Mouse (Mus musculus) thymus, postnatal 14 days (tissue): ENCODE measurements around the gene Chst15.
A peak's percentile ranks its signal among the peaks of the same experiment; 100 is the strongest.

Experiments used
- DNase-seq: peaks from one replicate; pipeline ENCODE4 v3.0.0; 2021

Chst15 gene

DNA sequence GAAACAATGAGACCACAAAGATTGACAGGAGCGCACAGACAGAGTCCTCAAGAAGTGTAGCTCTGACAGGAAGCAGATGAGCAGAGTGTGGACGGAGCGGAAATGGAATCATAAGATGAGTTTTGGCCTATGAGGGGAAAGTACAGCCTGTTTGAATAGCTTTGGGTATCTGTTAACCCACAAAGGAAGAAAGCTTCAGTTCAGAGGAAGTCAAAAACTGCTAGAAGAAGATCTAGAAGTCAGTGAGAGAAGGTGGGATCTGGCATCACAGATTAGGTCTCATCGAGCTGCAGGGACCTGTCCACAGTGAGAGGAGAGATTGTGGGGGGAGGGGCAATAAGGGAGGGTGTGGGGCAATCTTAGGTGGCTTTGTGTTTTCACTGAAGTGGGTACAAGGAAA, 18.3 kb upstream of the Chst15 start:
- peak; percentile 59 for DNase-seq

DNA sequence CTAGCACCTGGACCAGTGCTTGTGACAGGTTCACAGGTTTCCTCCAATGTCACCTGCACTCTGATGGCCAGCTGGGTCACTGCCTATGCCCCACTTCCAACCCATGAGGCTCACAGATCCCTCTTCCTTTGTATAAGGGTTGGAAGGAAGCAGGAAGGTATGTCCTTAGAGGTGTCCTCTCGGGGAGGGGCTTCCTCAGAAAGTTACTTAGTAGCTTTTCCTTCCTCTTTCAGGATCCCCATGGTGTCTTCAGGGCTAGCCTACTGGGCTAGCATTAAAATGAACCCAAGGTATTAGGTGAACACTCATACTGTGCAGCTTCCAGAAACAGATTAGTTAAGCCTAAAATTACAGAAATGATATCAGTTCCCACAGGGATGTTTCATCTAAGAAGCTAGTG, 16.1 kb upstream of the Chst15 start:
- no peak for DNase-seq

DNA sequence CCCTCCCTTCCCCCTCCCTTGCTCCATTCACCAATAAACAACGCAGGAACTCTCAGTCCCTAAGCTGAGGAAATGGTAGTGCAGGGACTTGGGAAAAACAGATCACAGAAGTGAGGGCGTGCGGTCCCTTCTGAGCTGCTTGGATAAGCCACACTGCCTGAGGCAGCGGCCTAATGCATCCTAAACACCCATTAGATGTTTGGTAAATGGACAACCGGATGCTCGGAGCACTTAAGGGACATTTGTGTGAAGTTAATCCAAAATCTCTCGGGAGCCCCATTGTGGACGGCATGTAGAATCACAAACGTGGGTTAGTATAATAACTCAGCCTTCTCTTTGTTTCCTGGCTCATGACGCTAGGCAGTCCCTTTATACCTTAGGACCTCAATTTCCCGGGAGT, 15.1 kb upstream of the Chst15 start:
- no peak for DNase-seq

DNA sequence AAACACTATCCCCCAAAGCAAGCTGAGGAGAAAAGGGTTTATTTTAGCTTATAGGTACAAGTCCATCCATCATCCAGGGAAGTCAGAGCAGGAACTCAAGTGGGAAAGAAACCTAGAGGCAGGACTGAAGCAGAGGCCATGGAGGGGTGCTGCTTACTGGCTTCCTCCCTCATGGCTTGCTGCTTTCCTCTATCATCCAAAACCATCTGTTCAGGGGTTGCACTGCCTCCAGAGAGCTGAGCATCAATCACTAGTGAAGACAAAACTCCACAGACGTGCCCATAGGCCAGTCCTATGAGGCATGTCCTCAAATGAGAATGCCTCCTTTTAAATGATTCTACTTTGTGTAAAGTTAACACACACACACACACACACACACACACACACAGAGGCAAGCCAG, 13.2 kb upstream of the Chst15 start:
- DNase-seq = no peak

DNA sequence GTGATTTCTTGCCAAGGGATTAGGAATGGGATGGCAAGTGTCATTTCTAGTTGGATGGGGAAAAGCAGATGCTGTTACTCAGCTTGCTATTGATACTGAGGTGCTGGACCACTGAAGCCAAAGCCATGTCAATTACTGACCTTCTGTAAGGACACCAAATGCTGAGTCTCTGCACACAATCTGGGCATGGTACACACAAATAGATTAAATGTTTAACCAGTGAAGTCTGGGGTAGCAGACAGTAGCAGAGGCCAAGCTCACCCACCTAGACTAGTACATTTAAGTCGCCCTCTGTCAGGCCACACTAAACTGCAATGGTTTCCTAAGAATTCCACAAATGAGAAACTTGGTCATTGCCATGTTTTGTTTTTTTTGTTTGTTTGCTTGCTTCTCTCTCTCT, 11.6 kb upstream of the Chst15 start:
- no peak for DNase-seq

DNA sequence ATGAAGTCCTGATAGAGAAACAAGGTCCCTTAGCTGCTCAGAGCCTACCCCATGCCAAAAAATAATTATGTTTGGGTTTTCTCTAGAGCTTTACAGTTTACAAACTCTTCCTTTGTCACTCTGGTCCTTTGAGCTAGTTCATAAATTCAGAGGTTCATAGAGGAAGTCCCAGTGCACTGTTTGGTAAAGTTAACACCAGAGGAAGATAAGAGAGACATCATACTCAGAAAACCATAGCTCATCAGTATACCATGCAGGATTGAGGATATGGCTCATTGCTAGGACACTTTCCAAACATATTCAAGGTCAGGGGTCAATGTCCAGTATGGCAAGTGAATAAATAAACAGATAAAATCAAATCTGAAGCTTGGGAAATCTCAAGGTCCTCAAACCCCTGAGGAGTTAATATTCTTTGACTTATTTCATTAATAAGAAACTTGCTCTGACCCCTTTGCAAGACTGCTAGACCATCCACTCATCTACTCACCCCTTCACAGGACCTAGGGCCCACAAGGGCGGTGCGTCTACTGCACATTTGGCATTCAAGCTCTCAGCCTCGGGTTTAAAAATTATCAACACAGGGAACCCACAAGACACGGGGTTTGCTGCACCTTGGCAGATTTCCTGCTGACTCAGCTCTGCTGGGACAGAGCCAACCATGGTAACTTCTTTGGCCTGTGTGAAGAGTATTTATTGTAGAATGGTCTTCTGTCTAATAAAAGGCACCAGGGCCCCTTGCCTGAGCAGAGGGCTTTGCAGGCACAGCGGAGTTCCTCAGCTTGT, 8.7 kb upstream of the Chst15 start:
- peak; percentile 21 for DNase-seq

DNA sequence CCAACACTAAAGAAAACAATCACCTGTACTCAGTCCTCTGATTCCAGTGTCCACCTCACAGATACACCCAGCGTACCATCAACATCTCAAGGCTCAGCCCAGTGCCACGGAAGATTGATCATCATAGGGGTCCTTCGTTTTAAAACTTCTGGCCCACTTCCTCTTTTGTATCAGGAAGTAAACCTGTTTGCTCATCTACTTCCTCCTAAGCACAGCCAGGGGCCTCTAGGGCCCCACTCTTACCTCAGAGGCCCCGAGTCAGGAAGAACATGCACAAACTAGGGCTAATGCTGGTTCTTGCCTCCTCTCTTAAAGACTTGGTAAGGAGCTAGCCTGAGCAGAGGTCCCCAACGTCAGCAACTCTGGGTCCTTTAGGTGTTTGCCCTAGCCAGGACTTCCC, 6.4 kb upstream of the Chst15 start:
- peak; percentile 38 for DNase-seq

DNA sequence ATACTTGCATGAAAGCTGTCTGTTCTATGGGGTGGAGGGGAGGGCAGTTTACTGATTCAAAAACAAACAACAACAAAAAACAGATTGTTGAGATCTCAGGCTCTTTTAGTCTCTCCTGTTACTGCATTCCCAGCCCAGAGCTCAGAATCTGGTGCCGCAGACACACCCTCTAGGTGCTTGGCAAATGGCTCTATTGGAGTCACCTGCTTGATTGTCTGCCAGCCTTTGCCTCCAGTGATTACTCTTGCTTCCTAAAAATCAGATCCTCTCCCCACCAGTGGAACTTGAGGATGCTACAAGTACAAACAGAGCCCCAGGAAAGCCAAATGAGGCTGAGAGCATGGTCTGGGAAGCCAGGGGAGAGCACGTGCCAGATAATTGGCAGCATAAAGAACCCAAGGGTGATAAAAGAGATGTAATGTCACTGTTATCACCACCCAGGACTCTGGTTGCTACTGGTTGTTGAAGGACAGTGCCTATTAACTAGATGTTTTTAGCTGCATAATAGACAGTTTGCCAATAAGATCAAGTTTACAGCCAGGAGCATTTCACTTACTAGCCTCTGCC, 4.4 kb upstream of the Chst15 start:
- no peak for DNase-seq

DNA sequence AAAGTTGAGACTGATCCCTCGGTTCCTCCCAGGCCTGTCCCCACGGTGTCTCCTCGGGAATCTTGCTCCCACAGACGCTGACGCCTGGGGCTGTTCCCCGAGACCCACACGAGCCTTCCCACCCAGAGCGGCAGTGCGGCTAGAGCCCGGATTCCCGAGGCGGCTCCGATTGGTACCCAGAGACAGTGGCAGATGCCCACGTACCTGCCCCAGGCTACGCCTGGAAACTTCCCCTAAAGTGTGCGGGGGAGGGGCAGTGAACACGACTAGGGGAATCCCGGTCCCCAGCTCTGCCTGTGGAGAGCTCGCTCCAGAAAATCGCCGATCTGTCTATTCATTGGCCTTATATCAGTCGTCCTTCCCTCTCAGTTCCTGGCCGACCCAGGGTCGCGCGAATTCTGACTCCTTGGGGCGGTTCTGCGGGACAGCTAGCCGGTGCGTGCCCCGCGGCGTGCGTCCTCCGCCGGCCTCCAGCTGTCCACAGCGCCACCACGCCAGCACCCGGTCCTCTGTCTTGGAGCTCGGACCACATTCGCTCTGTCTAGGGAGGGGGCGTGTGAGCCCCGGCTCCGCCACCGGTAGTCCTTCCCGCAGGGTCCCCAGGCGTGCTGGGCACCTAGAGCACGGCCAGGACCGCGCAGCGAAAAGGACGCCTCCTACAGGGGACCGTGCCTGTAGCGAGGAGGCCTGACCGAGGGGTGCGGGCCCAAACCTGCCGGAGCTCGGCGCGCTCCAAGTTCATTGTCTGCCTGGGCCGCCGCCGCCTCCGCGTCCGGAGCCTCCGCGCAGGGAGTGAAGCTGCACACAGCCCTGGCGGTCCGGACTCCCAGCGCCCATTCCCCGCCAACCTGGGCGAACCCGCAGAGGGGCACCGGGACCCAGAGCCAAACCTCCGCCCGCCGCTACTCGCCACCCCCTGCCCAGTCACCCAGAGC, 660 bp downstream of the Chst15 start:
- peak; percentile 79 for DNase-seq

DNA sequence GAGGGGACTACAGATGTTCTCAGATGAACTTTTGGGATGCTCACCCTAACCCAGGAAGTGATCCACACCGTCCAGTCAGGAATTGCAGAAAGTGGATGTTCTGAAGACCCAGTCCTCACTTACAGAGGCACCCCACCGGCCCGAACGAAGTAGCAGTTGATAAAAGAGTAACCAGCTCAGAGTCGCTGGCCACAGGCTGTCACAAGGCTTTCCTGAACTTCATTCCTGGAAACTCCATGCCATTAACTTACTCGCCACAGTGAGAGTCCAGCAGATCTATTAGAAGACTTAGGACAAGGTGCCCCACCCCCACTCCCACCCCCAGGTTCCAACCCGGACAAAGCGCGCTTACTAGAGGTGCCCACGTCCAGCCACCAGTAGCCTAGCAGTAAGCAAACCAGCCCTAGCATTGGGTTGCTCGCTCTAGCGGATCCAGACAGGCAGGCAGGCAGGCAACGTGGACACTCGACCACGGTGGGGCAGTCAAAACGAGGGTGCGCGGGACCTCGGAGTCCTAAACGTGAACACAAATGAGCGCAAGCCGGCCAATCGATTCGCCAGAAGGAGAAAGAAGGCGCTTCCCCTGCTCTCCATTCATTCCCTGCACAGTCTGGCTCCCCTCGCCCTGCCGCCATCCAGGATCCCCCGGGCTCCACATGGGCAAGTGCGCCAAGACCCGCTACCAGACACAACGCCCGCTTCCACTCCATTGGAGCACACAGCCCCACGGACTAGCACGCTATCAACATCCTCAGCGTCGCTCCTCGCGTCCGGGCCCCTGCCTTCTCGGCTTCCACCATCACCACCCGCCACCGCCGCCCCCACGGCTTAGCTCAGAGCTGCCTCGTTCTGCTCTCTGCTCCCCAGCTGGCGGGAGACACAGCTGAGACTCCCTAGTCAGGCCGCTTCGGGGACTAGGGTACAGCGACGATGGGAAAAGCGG, 1.6 kb downstream of the Chst15 start:
- peak; percentile 85 for DNase-seq

DNA sequence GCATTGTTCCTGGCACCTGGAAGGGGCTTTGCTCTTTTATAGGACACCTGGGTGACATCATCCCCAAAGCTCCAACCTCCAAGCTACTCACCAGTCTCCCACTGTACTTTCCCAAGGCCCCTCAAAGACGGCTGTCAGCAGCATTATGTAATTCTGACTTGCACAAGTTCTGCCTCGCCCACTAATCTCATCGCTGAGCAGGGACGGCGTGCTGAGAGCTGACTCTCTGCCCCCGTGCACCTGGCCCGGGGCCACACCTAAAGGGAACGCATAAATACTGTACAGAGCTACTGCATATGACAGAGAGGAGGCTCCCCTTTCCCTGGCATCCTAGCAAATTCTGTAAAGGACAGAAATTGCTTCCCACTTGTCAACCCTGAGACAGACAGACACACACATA, 4.6 kb downstream of the Chst15 start:
- no peak for DNase-seq

DNA sequence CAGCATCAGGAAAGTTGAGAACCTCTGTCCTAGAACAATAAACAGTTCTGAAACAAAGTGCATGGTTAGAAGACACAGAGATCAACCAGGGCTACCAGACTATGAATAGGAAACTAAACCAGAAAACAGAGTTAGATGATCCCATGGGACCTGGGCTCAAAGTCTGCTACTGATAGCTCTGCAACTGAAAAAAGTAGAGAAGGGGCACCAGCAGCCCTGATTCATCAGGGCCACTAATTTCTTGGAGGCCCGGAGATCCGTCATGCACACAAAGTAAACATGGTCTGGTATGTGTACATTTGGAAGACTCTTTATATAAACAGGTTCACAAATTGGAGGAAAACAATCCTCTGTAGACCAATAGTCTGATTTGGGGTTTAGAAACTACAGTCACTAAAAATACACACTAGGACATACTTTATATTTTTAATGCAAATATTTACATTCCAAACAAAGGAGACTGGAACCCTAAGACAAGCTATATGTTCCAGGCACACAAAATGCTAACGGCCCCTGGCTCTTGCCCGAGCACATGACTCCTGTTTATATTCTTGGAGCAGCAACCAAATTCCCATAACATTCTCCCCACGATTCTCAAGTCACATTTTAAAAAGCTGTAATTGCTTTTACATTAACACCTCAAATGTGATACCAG, 8.4 kb downstream of the Chst15 start:
- DNase-seq = no peak

DNA sequence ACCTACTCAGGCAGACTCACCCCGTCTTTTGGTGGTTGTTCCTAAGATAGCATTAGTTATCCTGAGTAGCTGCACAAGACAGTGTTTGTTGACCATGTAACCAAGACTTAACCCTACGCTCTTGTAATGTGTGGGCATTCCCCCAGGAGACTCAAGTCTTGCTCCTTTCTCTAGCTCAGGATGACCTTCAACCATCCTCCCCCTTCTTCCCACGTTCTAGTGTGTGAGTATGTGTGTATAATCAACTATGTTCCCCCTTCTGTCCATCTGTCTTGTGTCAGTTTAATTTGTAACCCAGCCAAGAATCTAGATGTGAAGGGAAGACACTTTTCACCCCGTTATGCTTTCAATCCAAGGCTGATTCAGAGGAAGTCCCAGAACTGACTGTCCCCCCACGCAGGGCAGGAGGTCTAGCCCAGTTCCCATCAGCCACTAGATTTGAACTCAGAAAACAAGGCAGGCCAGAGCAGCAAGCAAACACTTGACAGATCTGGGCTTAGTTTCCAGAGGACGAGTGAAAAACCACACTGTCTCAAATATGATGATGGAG, 9.2 kb downstream of the Chst15 start:
- DNase-seq = no peak

DNA sequence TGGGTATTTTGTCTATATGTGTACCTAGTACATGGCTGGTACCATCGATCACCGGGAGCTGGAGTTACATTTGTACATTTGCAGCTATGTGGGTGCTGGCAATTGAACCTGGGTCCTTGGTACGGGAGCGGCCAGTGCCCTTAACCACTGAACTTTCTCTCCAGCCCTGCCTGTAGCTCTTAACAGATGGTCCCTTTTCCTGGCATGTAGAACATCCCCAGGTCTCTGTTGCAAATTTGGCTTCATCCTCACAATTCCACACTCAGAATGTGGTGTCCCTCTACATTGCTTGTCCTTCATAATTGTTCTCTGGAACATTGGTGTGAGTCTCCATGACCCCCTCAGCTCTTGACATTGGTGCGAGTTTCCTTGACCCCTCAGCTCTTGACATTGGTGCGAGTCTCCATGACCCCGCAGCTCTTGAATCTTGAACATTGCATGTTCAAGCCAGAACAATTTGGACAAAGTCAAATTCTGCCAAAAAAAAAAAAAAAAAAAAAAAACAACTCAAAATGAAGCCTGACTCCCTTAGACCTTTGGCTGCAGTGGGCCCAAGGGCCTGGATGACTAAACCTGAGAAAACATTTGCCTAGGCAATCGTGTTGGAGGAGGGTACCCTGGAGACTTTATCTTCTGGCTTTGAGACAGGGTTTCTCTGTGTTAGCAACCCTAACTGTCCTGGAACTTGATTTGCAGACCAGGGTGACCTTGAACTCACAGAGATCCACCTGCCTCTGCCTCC, 10.2 kb downstream of the Chst15 start:
- DNase-seq = no peak

DNA sequence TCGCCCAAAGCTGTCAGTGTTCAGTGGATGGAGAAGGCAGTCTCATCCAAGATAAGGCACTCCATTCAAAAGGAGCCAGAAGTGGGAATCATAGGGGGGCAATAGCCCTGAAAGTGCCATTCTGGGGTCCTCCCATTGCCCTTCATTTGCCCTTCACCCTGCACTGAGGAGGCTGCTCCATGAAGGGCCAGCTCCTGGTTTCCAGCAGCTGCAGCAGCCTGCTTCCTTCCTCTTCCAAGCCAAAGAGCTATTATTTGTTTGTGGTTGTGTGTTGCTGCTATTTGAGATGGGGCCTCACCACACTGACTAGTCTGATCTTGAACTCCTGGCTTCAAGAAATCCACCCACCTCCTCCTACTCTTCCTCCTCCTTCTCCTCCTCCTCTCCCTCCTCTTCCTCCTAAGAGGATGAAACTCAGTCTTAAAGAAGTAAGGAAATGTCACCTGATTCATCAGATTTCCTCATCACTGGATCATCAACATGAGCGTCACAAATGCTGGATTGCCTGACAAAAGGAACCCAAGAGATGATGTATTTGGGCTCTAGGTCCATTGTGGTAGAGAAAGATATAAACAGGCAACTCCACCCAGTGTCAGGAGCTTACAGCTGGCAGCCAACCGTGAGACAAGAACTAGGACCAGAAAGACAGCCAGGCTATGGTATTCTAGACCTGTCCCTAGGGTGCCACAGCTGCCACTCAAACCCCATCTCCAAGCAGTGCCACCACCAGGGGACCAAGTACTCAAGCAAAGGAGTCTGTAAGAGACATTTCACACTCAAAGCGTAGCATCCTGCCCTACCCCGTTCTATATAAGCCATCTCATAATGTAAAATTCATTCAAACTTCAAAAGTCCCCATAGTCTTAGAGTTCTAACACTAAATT, 11.3 kb downstream of the Chst15 start:
- DNase-seq = peak; percentile 25

DNA sequence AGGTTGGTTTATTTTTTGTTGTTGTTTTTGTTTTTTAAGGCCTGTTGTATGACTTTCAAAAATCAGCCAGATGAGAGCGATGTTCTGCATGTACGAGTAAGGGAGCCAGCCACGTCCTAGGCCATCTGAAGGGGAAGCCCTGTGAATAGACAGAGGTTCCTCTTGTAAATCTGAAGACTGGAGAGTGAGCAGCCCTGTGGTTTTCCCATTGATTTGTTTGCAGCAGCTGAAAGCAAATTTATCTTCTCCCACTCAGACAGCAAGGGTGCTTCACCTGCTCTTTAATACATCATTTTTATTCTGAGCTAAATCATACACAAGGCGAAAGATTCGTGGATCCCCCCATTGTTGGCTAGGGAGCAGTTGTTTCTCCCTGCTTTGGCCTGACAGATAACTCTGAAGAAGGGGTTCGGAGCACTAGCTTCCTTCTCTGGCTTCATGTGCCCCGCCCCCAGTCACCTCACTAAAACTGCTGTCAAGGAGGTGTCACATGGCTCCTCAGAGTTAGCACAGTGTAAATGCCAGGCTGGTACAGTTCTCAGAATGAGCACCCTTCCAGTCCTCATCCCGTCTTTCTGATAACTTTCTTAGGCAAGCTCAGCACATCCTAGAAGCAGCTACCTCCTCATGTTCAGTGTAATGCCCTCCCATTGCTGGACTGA, 12.5 kb downstream of the Chst15 start:
- peak; percentile 57 for DNase-seq

DNA sequence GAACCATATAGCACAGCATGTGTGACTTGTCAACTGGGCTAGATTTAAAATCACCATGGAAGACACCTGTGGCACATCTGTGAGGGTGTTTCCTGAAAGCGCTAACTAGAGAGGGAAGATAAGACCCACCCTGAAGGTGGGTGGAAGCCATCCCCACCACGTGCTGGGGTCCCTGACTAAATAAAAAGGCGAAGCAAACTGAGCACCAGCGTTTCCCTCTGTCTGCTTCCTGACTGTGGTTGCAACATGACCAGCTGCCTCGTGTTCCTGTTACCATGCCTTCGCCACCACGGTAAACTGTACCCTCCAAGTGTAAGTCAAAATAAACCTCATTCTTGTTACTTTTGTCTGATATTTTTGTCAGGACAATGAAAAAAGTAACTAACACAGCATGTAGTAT, 13.0 kb downstream of the Chst15 start:
- DNase-seq = peak; percentile 69

DNA sequence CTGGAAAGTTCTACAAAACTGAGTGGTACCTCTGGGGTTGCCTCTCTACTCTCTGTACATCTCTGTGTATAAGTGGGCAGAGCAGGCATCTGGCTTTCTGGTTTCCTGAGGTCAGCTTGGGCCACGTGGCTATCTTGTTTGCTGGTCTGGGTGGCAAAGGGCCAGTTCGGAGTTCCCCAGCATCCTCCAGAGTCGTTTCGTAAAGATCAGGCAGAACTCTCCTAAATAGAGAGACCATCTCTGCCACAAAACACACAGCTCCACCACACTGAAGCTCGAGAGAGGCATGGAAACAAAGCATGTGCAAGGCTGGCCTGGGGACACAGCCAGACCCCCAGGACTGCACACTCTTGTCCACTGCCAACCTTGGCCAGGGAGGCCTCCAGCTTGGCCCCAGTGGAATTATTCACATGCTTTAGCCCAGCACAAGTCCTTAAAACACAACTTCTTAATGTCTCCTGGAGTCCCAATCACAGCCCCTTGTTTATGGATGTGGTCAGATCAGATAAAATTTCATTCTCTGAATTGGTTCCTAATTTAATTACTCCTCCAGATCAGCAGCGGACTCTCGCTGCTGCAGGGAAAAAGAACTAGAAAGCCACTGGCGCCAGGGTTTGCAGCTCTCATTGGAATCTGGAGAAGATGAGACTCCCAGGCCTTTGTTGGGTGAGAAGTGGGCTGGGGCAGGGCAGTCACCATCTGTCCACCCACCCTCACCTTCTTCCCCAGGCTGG, 14.4 kb downstream of the Chst15 start:
- DNase-seq = no peak
